Mouse (Mus musculus): ENCODE measurements around the gene Cyp2j5. TPM values are rescaled to one million over a fixed set of nuclear protein-coding genes. Genes with fewer than 3 reads are reported as not detected.
"Not testable (repeated sequence)": the region's sequence is repeated elsewhere in the genome, so short reads cannot be mapped to it uniquely, and the experiment has no call there.

Cyp2j5 gene
- polyA plus RNA-seq, 1 experiment from 2014 or later, result not detected

DNA sequence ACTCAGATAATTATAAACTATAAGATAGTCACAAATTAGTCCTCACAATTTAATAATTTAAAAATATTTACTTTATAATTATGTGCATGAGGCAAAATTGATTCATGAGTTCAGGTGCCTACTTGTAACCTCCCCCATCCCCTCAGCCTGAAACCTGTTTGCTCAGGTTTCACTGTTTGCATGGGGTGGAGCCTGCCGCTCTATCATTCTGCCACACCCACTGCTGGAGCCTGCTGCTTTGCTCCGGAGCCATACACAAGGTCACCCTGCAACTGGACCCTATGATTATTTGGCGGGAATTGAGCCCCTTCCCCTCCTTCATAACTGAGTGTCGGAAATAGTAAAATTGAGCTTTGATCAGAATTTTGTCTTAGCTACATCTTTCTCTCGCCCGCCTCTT lies 83.6 kb downstream of the Cyp2j5 start:
- not testable (repeated sequence) for H3K27me3 ChIP-seq (ENCODE audit: control insufficient read depth, insufficient read depth, low read length); H3K4me3 ChIP-seq (ENCODE audit: low read depth, low read length); ATAC-seq (replicated peaks; ENCODE audit: insufficient number of reproducible peaks, low FRiP score, low TSS enrichment, low read depth); H3K9ac ChIP-seq (replicated peaks; ENCODE audit: low read length); H3K27ac ChIP-seq (replicated peaks; ENCODE audit: low read depth, low read length); H3K4me2 ChIP-seq (ENCODE audit: low read depth, low read length); H3K36me3 ChIP-seq (replicated peaks; ENCODE audit: control insufficient read depth, insufficient read depth, low read depth, low read length); H3K9me3 ChIP-seq (replicated peaks; ENCODE audit: control insufficient read depth, low read length); DNase-seq (ENCODE audit: low spot score); H3K4me1 ChIP-seq (ENCODE audit: control insufficient read depth, insufficient read depth, low read length)
- WGBS, result 43% methylated on average over 6 of the region's 6 CpGs

Other genes starting within 250 kb of the Cyp2j5 start
- not detected in 2 replicates for gene Cyp2j8, start 156.8 kb downstream of the Cyp2j5 start, polyA plus RNA-seq (2014; fragmentation: Nextera tagmentation; extraction: Ambion mirVana)
- gene Cyp2j6, start 110.5 kb downstream of the Cyp2j5 start, polyA plus RNA-seq (2014; fragmentation: Nextera tagmentation; extraction: Ambion mirVana), result 5.8 and 7.0 TPM in 2 replicates
- 1.1 and 1.8 TPM in 2 replicates for gene Cyp2j9, start 72.6 kb downstream of the Cyp2j5 start, polyA plus RNA-seq (2014; fragmentation: Nextera tagmentation; extraction: Ambion mirVana)
- gene Gm12695, start 121.0 kb upstream of the Cyp2j5 start, polyA plus RNA-seq (2014; fragmentation: Nextera tagmentation; extraction: Ambion mirVana), result not detected in 2 replicates